Mouse (Mus musculus): Measurements from ENCODE around the gene Mrps2. TPM values are rescaled to one million over a fixed set of nuclear protein-coding genes. Genes with fewer than 3 reads are reported as not detected.

Mrps2 gene
- polyA plus RNA-seq, 1 experiment: 37.2 TPM

- Histone ChIP-seq H3K4me3 (ENCODE audit: insufficient read depth, low read length) (peak overlapping the region; percentile 73), H3K27ac (ENCODE audit: insufficient read depth, low read length) (peak overlapping the region; percentile 75; the same call in 1 of the 2 replicates), H3K4me1 (ENCODE audit: control insufficient read depth, insufficient read depth, low read length) (peaks cover 2% of the 10 kb centered on the region; the same call in 1 of the 2 replicates)
- TF ChIP-seq POLR2A (IDR thresholded peaks at IDR 0.05; ENCODE audit: extremely low read depth, insufficient read depth, low read length): no peak
- no peak for TF ChIP-seq CTCF (IDR thresholded peaks at IDR 0.05; ENCODE audit: extremely low read depth, insufficient read depth, low read length)
Observed at GRCm38 (mm10) chr2:28446181-28446514, 21.7 kb upstream of the Mrps2 start.

GRCm38 (mm10) chr2:28446515-28447314 is 21.2 kb upstream of the Mrps2 start, which contains the start of gene Ppp1r26:
Ppp1r26 (plus strand) TSS chr2:28446800.
- TF ChIP-seq POLR2A (IDR thresholded peaks at IDR 0.05; ENCODE audit: extremely low read depth, insufficient read depth, low read length): no peak
- no peak for TF ChIP-seq CTCF (IDR thresholded peaks at IDR 0.05; ENCODE audit: extremely low read depth, insufficient read depth, low read length)
- peaks cover 2% of the 10 kb centered on the region; the same call in 1 of the 2 replicates for H3K4me1 ChIP-seq (ENCODE audit: control insufficient read depth, insufficient read depth, low read length)
- peak within 1 kb of the TSS; percentile 73 for H3K4me3 ChIP-seq (ENCODE audit: insufficient read depth, low read length)
- H3K27ac ChIP-seq (ENCODE audit: insufficient read depth, low read length): peak within 1 kb of the TSS; percentile 75; the same call in 1 of the 2 replicates

GRCm38 (mm10) chr2:28447315-28447670 is 20.6 kb upstream of the Mrps2 start:
- peak overlapping the region; percentile 73 for H3K4me3 ChIP-seq (ENCODE audit: insufficient read depth, low read length)
- no peak overlapping the region for H3K27ac ChIP-seq (ENCODE audit: insufficient read depth, low read length)
- H3K4me1 ChIP-seq (ENCODE audit: control insufficient read depth, insufficient read depth, low read length): peaks cover 2% of the 10 kb centered on the region; the same call in 1 of the 2 replicates
- no peak for TF ChIP-seq POLR2A (IDR thresholded peaks at IDR 0.05; ENCODE audit: extremely low read depth, insufficient read depth, low read length)
- no peak for TF ChIP-seq CTCF (IDR thresholded peaks at IDR 0.05; ENCODE audit: extremely low read depth, insufficient read depth, low read length)

- TF ChIP-seq POLR2A (IDR thresholded peaks at IDR 0.05; ENCODE audit: extremely low read depth, insufficient read depth, low read length) (no peak), CTCF (IDR thresholded peaks at IDR 0.05; ENCODE audit: extremely low read depth, insufficient read depth, low read length) (no peak)
- Histone ChIP-seq H3K27ac (ENCODE audit: insufficient read depth, low read length) (no peak overlapping the region), H3K4me1 (ENCODE audit: control insufficient read depth, insufficient read depth, low read length) (no peaks in the 10 kb centered on the region), H3K4me3 (ENCODE audit: insufficient read depth, low read length) (no peak overlapping the region)
Observed at GRCm38 (mm10) chr2:28451663-28452062, 16.2 kb upstream of the Mrps2 start.

DNA sequence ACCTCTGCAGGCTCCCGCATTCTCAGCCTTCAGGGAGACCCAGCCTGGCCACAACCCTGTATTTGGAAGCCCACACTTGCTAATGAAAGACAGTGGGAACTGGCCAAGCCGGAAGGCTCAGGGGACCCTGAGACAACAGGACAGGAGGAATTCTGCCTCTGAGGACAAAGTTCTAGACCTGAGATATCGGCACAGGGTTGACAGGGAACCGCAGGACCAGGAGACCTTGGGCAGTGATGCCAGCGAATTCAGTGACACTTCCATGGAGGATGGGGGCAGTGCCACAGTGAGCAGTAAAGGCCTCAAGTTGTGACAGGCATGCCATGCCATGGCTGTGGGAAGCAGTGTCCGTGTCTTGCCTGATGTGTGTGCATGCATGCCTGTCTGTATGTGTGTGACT is 14.3 kb upstream of the Mrps2 start:
- Histone ChIP-seq H3K4me3 (ENCODE audit: insufficient read depth, low read length) (no peak overlapping the region), H3K4me1 (ENCODE audit: control insufficient read depth, insufficient read depth, low read length) (no peaks in the 10 kb centered on the region), H3K27ac (ENCODE audit: insufficient read depth, low read length) (no peak overlapping the region)
- TF ChIP-seq POLR2A (IDR thresholded peaks at IDR 0.05; ENCODE audit: extremely low read depth, insufficient read depth, low read length): no peak
- no peak for TF ChIP-seq CTCF (IDR thresholded peaks at IDR 0.05; ENCODE audit: extremely low read depth, insufficient read depth, low read length)

GRCm38 (mm10) chr2:28456616-28457015 is 11.2 kb upstream of the Mrps2 start:
- Histone ChIP-seq H3K27ac (ENCODE audit: insufficient read depth, low read length) (no peak overlapping the region), H3K4me3 (ENCODE audit: insufficient read depth, low read length) (no peak overlapping the region), H3K4me1 (ENCODE audit: control insufficient read depth, insufficient read depth, low read length) (no peaks in the 10 kb centered on the region)
- TF ChIP-seq POLR2A (IDR thresholded peaks at IDR 0.05; ENCODE audit: extremely low read depth, insufficient read depth, low read length): no peak
- TF ChIP-seq CTCF (IDR thresholded peaks at IDR 0.05; ENCODE audit: extremely low read depth, insufficient read depth, low read length): no peak

- Histone ChIP-seq H3K4me1 (ENCODE audit: control insufficient read depth, insufficient read depth, low read length) (peaks cover 4% of the 10 kb centered on the region; the same call in 1 of the 2 replicates), H3K27ac (ENCODE audit: insufficient read depth, low read length) (no peak overlapping the region), H3K4me3 (ENCODE audit: insufficient read depth, low read length) (no peak overlapping the region)
- peak; percentile 71 for TF ChIP-seq CTCF (IDR thresholded peaks at IDR 0.05; ENCODE audit: extremely low read depth, insufficient read depth, low read length)
- no peak for TF ChIP-seq POLR2A (IDR thresholded peaks at IDR 0.05; ENCODE audit: extremely low read depth, insufficient read depth, low read length)
Observed at GRCm38 (mm10) chr2:28463919-28464318, 3.9 kb upstream of the Mrps2 start.

GRCm38 (mm10) chr2:28464919-28465318 is 2.9 kb upstream of the Mrps2 start:
- no peak overlapping the region for H3K27ac ChIP-seq (ENCODE audit: insufficient read depth, low read length)
- H3K4me3 ChIP-seq (ENCODE audit: insufficient read depth, low read length): no peak overlapping the region
- no peak for TF ChIP-seq CTCF (IDR thresholded peaks at IDR 0.05; ENCODE audit: extremely low read depth, insufficient read depth, low read length)
- TF ChIP-seq POLR2A (IDR thresholded peaks at IDR 0.05; ENCODE audit: extremely low read depth, insufficient read depth, low read length): no peak
- peaks cover 4% of the 10 kb centered on the region; the same call in 1 of the 2 replicates for H3K4me1 ChIP-seq (ENCODE audit: control insufficient read depth, insufficient read depth, low read length)

DNA sequence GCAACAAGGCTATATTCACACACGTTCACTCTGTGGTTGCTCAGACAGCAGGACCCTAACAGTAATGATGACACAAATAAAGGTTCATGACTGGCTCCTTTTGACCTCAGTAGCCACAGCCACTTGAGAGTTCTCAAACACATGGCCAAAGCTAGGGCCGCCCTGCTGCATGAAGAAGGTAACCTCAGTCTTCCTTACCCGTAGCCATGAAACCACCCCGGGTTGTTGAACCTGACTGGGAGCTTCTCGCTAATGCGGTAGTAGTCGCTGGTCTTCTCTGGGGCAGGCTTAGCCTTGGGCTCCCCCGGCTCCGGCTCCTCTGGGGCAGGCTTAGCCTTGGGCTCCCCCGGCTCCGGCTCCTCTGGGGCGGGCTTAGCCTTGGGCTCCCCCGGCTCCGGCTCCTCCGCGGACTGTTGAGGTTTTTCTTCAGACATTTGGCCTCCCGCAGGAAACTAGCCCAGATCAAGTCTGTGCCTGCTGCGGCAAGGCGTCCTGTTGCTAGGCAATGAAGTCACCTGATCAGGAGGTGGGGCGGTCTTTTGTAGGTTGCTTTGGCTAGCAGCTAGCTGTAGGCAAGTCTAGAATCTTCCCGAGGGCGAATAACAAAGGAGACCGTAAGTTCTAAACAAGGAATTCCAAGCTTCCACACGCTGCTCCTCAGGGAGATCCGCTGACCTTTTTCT is 1.9 kb upstream of the Mrps2 start, which contains the start of gene 1700007K13Rik:
Gene 1700007K13Rik (minus strand): TSS at position 497 of the 683 bp plus-strand sequence.
- no peak for TF ChIP-seq POLR2A (IDR thresholded peaks at IDR 0.05; ENCODE audit: extremely low read depth, insufficient read depth, low read length)
- no peak for TF ChIP-seq CTCF (IDR thresholded peaks at IDR 0.05; ENCODE audit: extremely low read depth, insufficient read depth, low read length)
- no peak within 1 kb of the TSS for H3K4me3 ChIP-seq (ENCODE audit: insufficient read depth, low read length)
- peaks cover 4% of the 10 kb centered on the region; the same call in 1 of the 2 replicates for H3K4me1 ChIP-seq (ENCODE audit: control insufficient read depth, insufficient read depth, low read length)
- no peak within 1 kb of the TSS for H3K27ac ChIP-seq (ENCODE audit: insufficient read depth, low read length)
